ENCODE assay signal across 27 mouse cellular contexts in genomic region chr14:23817585-23817984, GRCm38 (mm10).
DNase-seq lines count a peak whose midpoint lies in the region; ATAC-seq and TF ChIP-seq lines count a peak whose summit lies in the region.
"Had no signal": no experiment of that assay in that cellular context is flagged by ENCODE, and none has a peak within 500 bp of the region (broad histone marks: within the 10 kb centered on the region; RNA-seq: fewer than 3 reads in every experiment).

No protein-coding gene starts in this region.

- no peak for TF ChIP-seq EP300 in stomach, postnatal 0 days (optimal IDR thresholded peaks at IDR 0.05)

- no peak overlapping the region for H3K4me3 ChIP-seq in gastrocnemius, adult 2 months
- H3K4me3 ChIP-seq in stomach, embryonic 14.5 days (ENCODE audit: low read depth, low read length), result no peak overlapping the region
- no peak overlapping the region for H3K4me3 ChIP-seq in stomach, postnatal 0 days (ENCODE audit: low read depth, low read length)
- no peak overlapping the region for H3K4me3 ChIP-seq in limb, embryonic 10.5 days
- H3K4me3 ChIP-seq: embryonic facial prominence, embryonic 13.5 days; forebrain, embryonic 10.5 days; heart, embryonic 13.5 days; liver, embryonic 12.5 days; neural tube, embryonic 13.5 days had no signal

- H3K27ac ChIP-seq in gastrocnemius, adult 2 months, result peak overlapping the region; percentile 35; the same call in 1 of the 2 replicates
- H3K27ac ChIP-seq in stomach, embryonic 14.5 days (ENCODE audit: low read length), result peak overlapping the region; percentile 18; the same call in 1 of the 2 replicates
- peak overlapping the region; percentile 49 for H3K27ac ChIP-seq in stomach, postnatal 0 days (replicated peaks)
- no peak overlapping the region for H3K27ac ChIP-seq in limb, embryonic 10.5 days
- H3K27ac ChIP-seq: embryonic facial prominence, embryonic 13.5 days; forebrain, embryonic 10.5 days; heart, embryonic 13.5 days; liver, embryonic 12.5 days; macrophage; neural tube, embryonic 13.5 days had no signal

- no peaks in the 10 kb centered on the region for H3K4me1 ChIP-seq in stomach, embryonic 14.5 days (ENCODE audit: control insufficient read depth, insufficient read depth, low read length)
- no peaks in the 10 kb centered on the region for H3K4me1 ChIP-seq in stomach, postnatal 0 days (replicated peaks; ENCODE audit: control insufficient read depth, insufficient read depth)
- H3K4me1 ChIP-seq in limb, embryonic 10.5 days, result no peaks in the 10 kb centered on the region
- H3K4me1 ChIP-seq: embryonic facial prominence, embryonic 13.5 days; forebrain, embryonic 10.5 days; heart, embryonic 13.5 days; liver, embryonic 12.5 days had no signal

- ATAC-seq in stomach, embryonic 14.5 days (ENCODE audit: insufficient number of reproducible peaks, insufficient read depth, low FRiP score, low read depth), result no peak
- no peak for ATAC-seq in stomach, postnatal 0 days (ENCODE audit: low FRiP score, low TSS enrichment)
- ATAC-seq: forebrain, postnatal 0 days; intestine, postnatal 0 days; liver, embryonic 12.5 days; liver, postnatal 0 days; lung, postnatal 0 days had no signal

- H3K27me3 ChIP-seq in stomach, embryonic 14.5 days (ENCODE audit: control insufficient read depth, insufficient read depth, low read length), result no peaks in the 10 kb centered on the region
- H3K27me3 ChIP-seq in stomach, postnatal 0 days (ENCODE audit: control insufficient read depth, insufficient read depth, low read length), result no peaks in the 10 kb centered on the region
- no peaks in the 10 kb centered on the region for H3K27me3 ChIP-seq in limb, embryonic 10.5 days (ENCODE audit: low read depth, poor library complexity, severe bottlenecking)
- H3K27me3 ChIP-seq: embryonic facial prominence, embryonic 13.5 days; liver, embryonic 12.5 days; neural tube, embryonic 13.5 days had no signal

- H3K9me3 ChIP-seq in stomach, embryonic 14.5 days (ENCODE audit: control insufficient read depth, low read depth, low read length), result no peaks in the 10 kb centered on the region
- H3K9me3 ChIP-seq in stomach, postnatal 0 days (ENCODE audit: control insufficient read depth, low read length), result no peaks in the 10 kb centered on the region
- H3K9me3 ChIP-seq in limb, embryonic 10.5 days (replicated peaks), result no peaks in the 10 kb centered on the region
- H3K9me3 ChIP-seq: embryonic facial prominence, embryonic 13.5 days; forebrain, embryonic 10.5 days; heart, embryonic 13.5 days; liver, embryonic 12.5 days; neural tube, embryonic 13.5 days had no signal

- peak; percentile 46 for DNase-seq in gastrocnemius, adult 2 months
- no peak for DNase-seq in gastrocnemius, adult 8-10 months (ENCODE audit: low spot score in 2 of 2)
- DNase-seq in left cerebral cortex, postnatal 4 days, result peak; percentile 52
- no peak for DNase-seq in left cerebral cortex, adult 8-10 months (ENCODE audit: low spot score in 2 of 2)
- DNase-seq in stomach, postnatal 0 days (ENCODE audit: low spot score), result no peak
- DNase-seq in limb, embryonic 10.5 days (ENCODE audit: low spot score), result no peak
- DNase-seq: adrenal gland, postnatal 25 days; B cell, adult 2 months; cerebellum, adult 2 months; forebrain, postnatal 0 days; heart, postnatal 10 days; kidney, adult 9 months; kidney, postnatal 10 days; layer of hippocampus, postnatal 36 days; liver, postnatal 0 days; right cerebral cortex, postnatal 4 days; thymus, adult 18-20 months; thymus, postnatal 25 days had no signal

- WGBS in stomach, embryonic 14.5 days, result 89% methylated on average over 3 of the region's 3 CpGs
- WGBS in stomach, postnatal 0 days, result 75% methylated on average over 3 of the region's 3 CpGs
- WGBS in limb, embryonic 10.5 days, result 94% methylated on average over 3 of the region's 3 CpGs

- no peak overlapping the region for H3K9ac ChIP-seq in stomach, embryonic 14.5 days (replicated peaks; ENCODE audit: low read depth, low read length)
- no peak overlapping the region for H3K9ac ChIP-seq in stomach, postnatal 0 days (ENCODE audit: low read length)
- H3K9ac ChIP-seq: embryonic facial prominence, embryonic 13.5 days; forebrain, postnatal 0 days; heart, embryonic 13.5 days; liver, embryonic 12.5 days; liver, postnatal 0 days; neural tube, embryonic 13.5 days had no signal

- TF ChIP-seq CTCF in gastrocnemius, adult 2 months (IDR thresholded peaks at IDR 0.05), result no peak
- TF ChIP-seq CTCF in stomach, postnatal 0 days (IDR thresholded peaks at IDR 0.05; ENCODE audit: low read depth), result no peak

- H3K4me2 ChIP-seq in stomach, embryonic 14.5 days (replicated peaks; ENCODE audit: low read depth, low read length), result no peak overlapping the region
- H3K4me2 ChIP-seq in stomach, postnatal 0 days (replicated peaks; ENCODE audit: low read depth), result no peak overlapping the region
- H3K4me2 ChIP-seq: embryonic facial prominence, embryonic 13.5 days; heart, embryonic 13.5 days; liver, embryonic 12.5 days; neural tube, embryonic 13.5 days had no signal

- no peaks in the 10 kb centered on the region for H3K36me3 ChIP-seq in stomach, embryonic 14.5 days (ENCODE audit: control insufficient read depth, insufficient read depth, low read length)
- H3K36me3 ChIP-seq in stomach, postnatal 0 days (ENCODE audit: control insufficient read depth, insufficient read depth, low read length), result no peaks in the 10 kb centered on the region
- no peaks in the 10 kb centered on the region for H3K36me3 ChIP-seq in limb, embryonic 10.5 days
- H3K36me3 ChIP-seq: embryonic facial prominence, embryonic 13.5 days; forebrain, embryonic 10.5 days; heart, embryonic 13.5 days; liver, embryonic 12.5 days; neural tube, embryonic 13.5 days had no signal

- intact Hi-C loops in gastrocnemius, adult 2 months (cut with DNase I), result no loop called here
- intact Hi-C loops in left cerebral cortex, postnatal 4 days (cut with DNase I), result no loop called here

Comparison
In these comparisons a context has a peak if more than half of its experiments do, and no peak if none do; other contexts are left out.
1. DNase-seq: peak in gastrocnemius, adult 2 months (single experiment) and left cerebral cortex, postnatal 4 days (single experiment); none in gastrocnemius, adult 8-10 months (0 of 2), left cerebral cortex, adult 8-10 months (0 of 2), stomach, postnatal 0 days (single experiment) and limb, embryonic 10.5 days (single experiment).